Mouse (Mus musculus): Measurements from ENCODE around the gene Fam166b. TPM values are rescaled to one million over a fixed set of nuclear protein-coding genes. Genes with fewer than 3 reads are reported as not detected.

Gene Fam166b
- polyA plus RNA-seq, 1 experiment from 2014 or later: not detected

DNA sequence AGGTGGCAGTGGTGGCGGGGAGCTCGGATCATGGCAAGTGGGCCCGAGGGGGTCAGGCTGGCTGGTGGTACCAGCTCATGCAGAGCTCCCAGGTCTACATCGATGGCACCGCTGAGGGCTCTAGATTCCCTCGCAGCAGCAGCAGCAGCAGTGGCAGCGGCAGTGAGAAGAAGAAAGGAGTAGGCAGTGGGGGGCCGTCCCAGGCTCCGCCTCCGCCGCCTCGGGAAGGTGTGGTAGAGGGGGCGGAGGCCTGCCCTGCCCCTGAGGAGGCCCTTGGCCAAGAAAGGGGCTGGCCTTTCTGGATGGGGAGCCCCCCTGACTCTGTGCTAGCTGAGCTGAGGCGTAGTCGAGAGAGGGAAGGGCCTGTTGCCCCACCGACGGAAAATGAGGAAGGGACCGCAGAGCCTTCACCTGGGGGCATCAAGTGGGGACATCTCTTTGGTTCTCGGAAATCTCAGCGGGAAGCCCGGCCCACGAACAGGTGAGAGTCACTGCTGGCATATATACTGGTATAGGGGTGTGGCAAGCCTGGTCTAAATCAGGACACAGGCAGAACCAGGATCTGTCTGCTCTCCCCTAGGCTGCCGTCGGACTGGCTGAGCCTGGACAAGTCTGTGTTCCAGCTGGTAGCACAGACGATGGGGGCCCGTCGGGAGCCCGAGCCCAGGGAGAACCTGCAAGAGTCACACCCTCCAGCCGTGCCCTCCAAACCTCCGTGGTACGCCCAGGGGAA lies 3.1 kb downstream of the Fam166b start:
- H3K27ac ChIP-seq (ENCODE audit: low read length): no peak overlapping the region
- peak overlapping the region; percentile 28 for H3K4me2 ChIP-seq (ENCODE audit: low read depth, low read length)
- peaks cover 19% of the 10 kb centered on the region for H3K36me3 ChIP-seq (ENCODE audit: control insufficient read depth, insufficient read depth, low read length)
- peak overlapping the region; percentile 14; the same call in 1 of the 2 replicates for H3K9ac ChIP-seq (ENCODE audit: low read length)
- peak overlapping the region; percentile 12; the same call in 1 of the 2 replicates for H3K4me3 ChIP-seq (replicated peaks; ENCODE audit: low read length)
- H3K27me3 ChIP-seq (ENCODE audit: control insufficient read depth, insufficient read depth, low read length): peaks cover 6% of the 10 kb centered on the region; the same call in 1 of the 2 replicates
- peak; percentile 46 for ATAC-seq (ENCODE audit: insufficient read depth, low FRiP score)
- no peaks in the 10 kb centered on the region for H3K9me3 ChIP-seq (replicated peaks; ENCODE audit: control insufficient read depth, low read length)
- 34% methylated on average over 31 of the region's 31 CpGs for WGBS
- H3K4me1 ChIP-seq (ENCODE audit: control insufficient read depth, insufficient read depth, low read length): peaks cover 11% of the 10 kb centered on the region; the same call in 1 of the 2 replicates

DNA sequence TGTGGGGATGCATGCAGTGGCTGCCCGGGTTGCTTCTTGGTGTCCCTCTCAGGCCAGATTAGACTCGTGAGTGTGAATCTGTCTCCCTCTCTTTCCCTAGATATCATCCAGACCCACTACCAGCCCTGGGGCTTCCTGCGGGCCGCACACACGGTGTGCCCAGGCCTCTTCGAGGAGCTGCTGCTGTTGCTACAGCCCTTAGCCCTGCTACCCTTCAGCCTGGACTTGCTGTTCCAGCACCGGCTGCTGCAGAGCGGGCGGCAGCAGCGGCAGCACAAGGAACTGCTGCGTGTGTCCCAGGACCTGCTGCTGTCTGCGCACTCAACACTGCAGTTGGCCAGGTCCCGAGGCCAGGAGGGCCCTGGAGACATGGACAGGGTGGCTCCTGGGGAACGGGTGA lies 3.7 kb downstream of the Fam166b start:
- H3K4me1 ChIP-seq (ENCODE audit: control insufficient read depth, insufficient read depth, low read length): peaks cover 12% of the 10 kb centered on the region
- H3K9ac ChIP-seq (ENCODE audit: low read length): 0 out of 2 replicates have a peak overlapping the region, but pooled peaks have one; percentile 14
- H3K4me3 ChIP-seq (replicated peaks; ENCODE audit: low read length): 0 out of 2 replicates have a peak overlapping the region, but pooled peaks have one; percentile 12
- H3K27me3 ChIP-seq (ENCODE audit: control insufficient read depth, insufficient read depth, low read length): peaks cover 6% of the 10 kb centered on the region; the same call in 1 of the 2 replicates
- no peak for ATAC-seq (ENCODE audit: insufficient read depth, low FRiP score)
- no peaks in the 10 kb centered on the region for H3K9me3 ChIP-seq (replicated peaks; ENCODE audit: control insufficient read depth, low read length)
- no peak overlapping the region for H3K27ac ChIP-seq (ENCODE audit: low read length)
- WGBS: 42% methylated on average over 14 of the region's 14 CpGs
- H3K36me3 ChIP-seq (ENCODE audit: control insufficient read depth, insufficient read depth, low read length): peaks cover 19% of the 10 kb centered on the region
- peak overlapping the region; percentile 28; the same call in 1 of the 2 replicates for H3K4me2 ChIP-seq (ENCODE audit: low read depth, low read length)

DNA sequence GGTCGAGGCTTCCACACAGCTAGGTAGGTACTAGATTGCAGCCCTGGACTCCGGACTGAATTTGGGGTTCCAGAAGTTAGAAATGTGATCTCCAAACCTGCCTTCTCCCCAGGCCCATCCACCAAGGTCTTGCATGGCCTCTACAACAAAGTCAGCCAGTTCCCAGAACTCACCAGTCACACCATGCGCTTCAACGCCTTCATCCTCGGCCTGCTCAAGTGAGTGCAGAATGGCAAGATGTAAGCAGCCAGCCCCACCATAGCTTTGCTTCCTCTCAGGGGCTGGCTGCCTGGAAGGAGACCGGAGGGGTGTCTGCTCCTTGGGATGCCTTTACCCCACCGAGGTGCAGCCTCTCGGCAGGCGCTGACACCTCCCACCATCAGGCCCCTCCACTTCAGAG lies 4.9 kb downstream of the Fam166b start:
- no peaks in the 10 kb centered on the region for H3K9me3 ChIP-seq (replicated peaks; ENCODE audit: control insufficient read depth, low read length)
- 84% methylated on average over 9 of the region's 9 CpGs for WGBS
- no peak overlapping the region for H3K9ac ChIP-seq (ENCODE audit: low read length)
- peaks cover 17% of the 10 kb centered on the region for H3K4me1 ChIP-seq (ENCODE audit: control insufficient read depth, insufficient read depth, low read length)
- ATAC-seq (ENCODE audit: insufficient read depth, low FRiP score): no peak
- peaks cover 6% of the 10 kb centered on the region; the same call in 1 of the 2 replicates for H3K27me3 ChIP-seq (ENCODE audit: control insufficient read depth, insufficient read depth, low read length)
- H3K4me3 ChIP-seq (replicated peaks; ENCODE audit: low read length): no peak overlapping the region
- peaks cover 19% of the 10 kb centered on the region for H3K36me3 ChIP-seq (ENCODE audit: control insufficient read depth, insufficient read depth, low read length)
- H3K27ac ChIP-seq (ENCODE audit: low read length): no peak overlapping the region
- no peak overlapping the region for H3K4me2 ChIP-seq (ENCODE audit: low read depth, low read length)

DNA sequence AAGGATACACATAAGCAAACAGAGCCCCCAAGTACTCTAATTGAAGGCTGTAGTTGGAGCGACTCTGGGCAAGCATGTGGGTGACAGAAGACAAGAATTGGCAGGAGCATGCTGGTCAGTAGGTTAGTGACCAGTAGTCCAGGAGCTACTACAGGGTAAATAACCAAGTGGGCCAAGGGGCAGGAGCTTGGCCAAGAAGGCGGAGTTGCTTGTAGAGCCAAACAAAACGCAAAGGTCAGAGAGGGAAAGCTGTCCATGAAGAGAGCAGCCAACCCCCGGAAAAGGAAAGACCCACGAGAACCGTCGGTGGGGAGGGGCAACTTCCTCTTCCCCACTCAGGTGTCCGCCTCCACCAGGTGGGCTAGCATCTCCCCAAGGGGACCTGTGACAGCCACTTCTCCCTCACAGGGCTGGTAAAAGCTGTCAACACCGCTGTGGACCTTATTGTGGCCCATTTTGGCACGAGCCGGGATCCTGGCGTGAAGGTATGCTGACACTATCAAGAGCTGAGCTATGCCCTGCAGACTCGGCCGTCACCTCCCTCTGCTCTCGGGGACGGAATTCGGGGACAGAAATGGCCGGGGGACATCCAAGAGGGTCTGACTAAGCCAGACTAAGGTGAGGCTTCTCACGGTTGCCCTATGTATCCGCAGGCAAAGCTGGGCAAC lies 5.5 kb downstream of the Fam166b start:
- no peak for ATAC-seq (ENCODE audit: insufficient read depth, low FRiP score)

DNA sequence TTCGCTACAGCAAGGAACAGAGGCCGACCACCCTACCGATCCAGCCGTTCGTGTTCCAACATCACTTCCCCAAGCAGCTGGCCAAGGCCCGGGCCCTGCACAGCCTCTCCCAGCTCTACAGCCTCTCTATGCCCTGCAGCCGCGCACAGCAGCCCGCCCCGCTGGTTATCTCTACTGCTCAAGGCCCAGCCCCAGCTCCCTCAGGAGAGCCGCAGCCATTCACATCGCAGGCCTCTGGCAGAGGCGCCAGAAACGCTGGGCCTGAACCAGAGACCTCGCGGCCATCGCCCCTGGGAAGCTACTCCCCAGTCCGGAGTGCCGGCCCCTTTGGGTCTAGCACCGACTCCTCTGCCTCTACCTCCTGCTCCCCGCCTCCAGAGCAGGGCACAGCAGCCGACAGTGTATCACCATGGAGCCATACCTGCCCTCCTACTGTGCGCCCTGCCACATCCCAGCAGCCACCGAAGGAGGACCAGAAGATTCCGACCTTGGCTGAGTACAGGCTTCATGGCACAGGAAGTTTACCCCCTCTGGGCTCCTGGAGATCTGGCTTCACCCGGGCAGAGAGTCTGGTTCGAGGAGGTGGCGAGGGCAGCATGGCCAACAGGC lies 7.2 kb downstream of the Fam166b start:
- Histone ChIP-seq H3K9ac (ENCODE audit: low read length) (no peak overlapping the region), H3K4me2 (ENCODE audit: low read depth, low read length) (no peak overlapping the region), H3K36me3 (ENCODE audit: control insufficient read depth, insufficient read depth, low read length) (peaks cover 18% of the 10 kb centered on the region), H3K27ac (ENCODE audit: low read length) (no peak overlapping the region), H3K4me3 (replicated peaks; ENCODE audit: low read length) (no peak overlapping the region), H3K4me1 (ENCODE audit: control insufficient read depth, insufficient read depth, low read length) (peaks cover 14% of the 10 kb centered on the region; the same call in 1 of the 2 replicates), H3K9me3 (replicated peaks; ENCODE audit: control insufficient read depth, low read length) (no peaks in the 10 kb centered on the region), H3K27me3 (ENCODE audit: control insufficient read depth, insufficient read depth, low read length) (peaks cover 3% of the 10 kb centered on the region; the same call in 1 of the 2 replicates)
- no peak for ATAC-seq (ENCODE audit: insufficient read depth, low FRiP score)
- WGBS: 77% methylated on average over 28 of the region's 28 CpGs

More for the DNA sequence above, 5.5 kb downstream of the Fam166b start:
- Histone ChIP-seq H3K4me2 (ENCODE audit: low read depth, low read length) (no peak overlapping the region), H3K36me3 (ENCODE audit: control insufficient read depth, insufficient read depth, low read length) (peaks cover 19% of the 10 kb centered on the region), H3K4me1 (ENCODE audit: control insufficient read depth, insufficient read depth, low read length) (peaks cover 10% of the 10 kb centered on the region; the same call in 1 of the 2 replicates), H3K27me3 (ENCODE audit: control insufficient read depth, insufficient read depth, low read length) (peaks cover 6% of the 10 kb centered on the region; the same call in 1 of the 2 replicates), H3K27ac (ENCODE audit: low read length) (no peak overlapping the region), H3K9ac (ENCODE audit: low read length) (no peak overlapping the region), H3K9me3 (replicated peaks; ENCODE audit: control insufficient read depth, low read length) (no peaks in the 10 kb centered on the region), H3K4me3 (replicated peaks; ENCODE audit: low read length) (no peak overlapping the region)
- 85% methylated on average over 20 of the region's 20 CpGs for WGBS

DNA sequence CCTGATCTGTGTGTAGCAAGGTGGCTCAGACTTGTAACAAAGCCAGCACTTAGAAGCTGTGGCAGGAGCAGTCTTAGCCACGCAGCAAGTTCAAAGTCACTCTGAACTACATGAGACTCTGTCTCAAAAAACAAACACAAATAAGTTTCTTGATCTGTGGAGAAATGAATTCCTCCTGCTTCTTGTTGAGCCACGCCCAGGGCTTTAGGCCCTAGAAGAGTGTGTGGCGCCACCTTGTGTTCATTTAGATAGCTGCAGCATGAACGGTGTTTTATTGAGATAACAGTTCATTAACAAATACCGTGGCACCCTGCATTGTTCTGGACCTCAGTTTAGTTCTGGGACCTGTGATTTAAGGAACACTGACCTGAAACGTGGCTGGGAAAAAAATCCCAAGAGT lies 8.6 kb downstream of the Fam166b start:
- Histone ChIP-seq H3K4me3 (replicated peaks; ENCODE audit: low read length) (no peak overlapping the region), H3K27me3 (ENCODE audit: control insufficient read depth, insufficient read depth, low read length) (no peaks in the 10 kb centered on the region), H3K9ac (ENCODE audit: low read length) (no peak overlapping the region), H3K9me3 (replicated peaks; ENCODE audit: control insufficient read depth, low read length) (no peaks in the 10 kb centered on the region), H3K4me1 (ENCODE audit: control insufficient read depth, insufficient read depth, low read length) (peaks cover 10% of the 10 kb centered on the region; the same call in 1 of the 2 replicates), H3K27ac (ENCODE audit: low read length) (peak overlapping the region; percentile 34; the same call in 1 of the 2 replicates), H3K36me3 (ENCODE audit: control insufficient read depth, insufficient read depth, low read length) (peaks cover 21% of the 10 kb centered on the region; the same call in 1 of the 2 replicates), H3K4me2 (ENCODE audit: low read depth, low read length) (no peak overlapping the region)
- ATAC-seq (ENCODE audit: insufficient read depth, low FRiP score): peak; percentile 19; the same call in 1 of the 2 replicates
- 3% methylated on average over 6 of the region's 6 CpGs for WGBS

DNA sequence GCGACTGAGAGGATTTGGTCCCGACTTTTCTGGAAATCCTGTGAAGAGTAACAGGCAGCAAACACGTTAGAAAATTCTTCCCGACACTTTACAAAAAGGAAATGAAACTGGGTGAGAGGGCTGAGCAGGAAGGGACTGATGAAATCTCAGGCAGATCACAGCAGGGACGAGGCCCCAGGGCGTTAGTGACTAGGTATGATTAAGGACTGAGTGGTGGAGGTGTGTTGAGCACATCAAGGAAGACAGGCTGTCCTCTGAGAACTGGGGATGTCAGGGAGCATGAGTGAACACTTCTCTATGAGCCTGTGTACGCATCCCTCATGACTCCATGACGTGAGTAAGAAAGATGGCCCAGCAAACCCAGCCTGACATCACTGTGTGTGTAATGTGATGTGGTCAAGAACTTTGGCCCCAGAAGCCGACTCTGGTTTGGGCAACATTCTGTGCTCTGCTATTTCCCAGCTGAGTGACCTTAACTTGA lies 9.1 kb downstream of the Fam166b start:
- no peak overlapping the region for H3K9ac ChIP-seq (ENCODE audit: low read length)
- H3K36me3 ChIP-seq (ENCODE audit: control insufficient read depth, insufficient read depth, low read length): peaks cover 21% of the 10 kb centered on the region; the same call in 1 of the 2 replicates
- no peak overlapping the region for H3K4me3 ChIP-seq (replicated peaks; ENCODE audit: low read length)
- H3K27me3 ChIP-seq (ENCODE audit: control insufficient read depth, insufficient read depth, low read length): no peaks in the 10 kb centered on the region
- no peak for ATAC-seq (ENCODE audit: insufficient read depth, low FRiP score)
- H3K4me2 ChIP-seq (ENCODE audit: low read depth, low read length): no peak overlapping the region
- H3K27ac ChIP-seq (ENCODE audit: low read length): peak overlapping the region; percentile 34
- WGBS: 64% methylated on average over 9 of the region's 9 CpGs
- H3K4me1 ChIP-seq (ENCODE audit: control insufficient read depth, insufficient read depth, low read length): peaks cover 10% of the 10 kb centered on the region; the same call in 1 of the 2 replicates
- no peaks in the 10 kb centered on the region for H3K9me3 ChIP-seq (replicated peaks; ENCODE audit: control insufficient read depth, low read length)

DNA sequence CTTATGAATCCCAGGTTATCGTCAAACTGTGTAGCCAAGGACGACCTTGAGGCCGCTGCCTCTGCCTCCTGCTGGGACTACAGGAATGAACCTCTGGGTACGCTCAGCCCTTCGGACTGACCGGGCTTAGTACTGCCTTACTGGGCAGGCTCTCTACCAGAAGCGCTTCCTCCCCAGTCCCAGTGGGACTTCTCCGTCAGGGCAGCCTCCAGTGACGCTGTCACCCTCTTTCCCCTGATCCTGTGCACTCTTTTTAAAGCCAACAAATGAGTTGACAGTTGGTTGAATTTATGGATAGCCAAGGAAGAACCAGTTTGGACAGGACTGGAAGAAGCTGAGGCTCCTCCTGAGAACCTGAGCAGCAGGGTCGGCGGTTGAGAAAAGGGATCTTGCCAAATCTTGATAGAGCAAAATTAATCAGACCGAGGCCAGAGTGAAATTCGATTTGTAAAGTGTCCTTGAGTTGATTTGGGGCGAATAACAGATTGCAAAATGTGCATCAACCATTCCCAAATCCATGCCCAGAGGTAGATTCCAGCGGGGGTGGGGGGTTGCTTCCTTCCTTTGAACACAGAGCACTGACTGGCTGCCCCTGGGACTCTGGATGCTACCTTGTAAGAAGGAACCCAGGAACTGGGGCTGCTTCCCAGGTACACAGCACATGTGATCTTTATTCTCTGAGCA lies 9.8 kb downstream of the Fam166b start:
- 66% methylated on average over 15 of the region's 15 CpGs for WGBS
- H3K4me2 ChIP-seq (ENCODE audit: low read depth, low read length): no peak overlapping the region
- H3K9ac ChIP-seq (ENCODE audit: low read length): no peak overlapping the region
- H3K36me3 ChIP-seq (ENCODE audit: control insufficient read depth, insufficient read depth, low read length): peaks cover 17% of the 10 kb centered on the region; the same call in 1 of the 2 replicates
- no peaks in the 10 kb centered on the region for H3K27me3 ChIP-seq (ENCODE audit: control insufficient read depth, insufficient read depth, low read length)
- peak overlapping the region; percentile 34 for H3K27ac ChIP-seq (ENCODE audit: low read length)
- no peak for ATAC-seq (ENCODE audit: insufficient read depth, low FRiP score)
- no peak overlapping the region for H3K4me3 ChIP-seq (replicated peaks; ENCODE audit: low read length)
- peaks cover 10% of the 10 kb centered on the region; the same call in 1 of the 2 replicates for H3K4me1 ChIP-seq (ENCODE audit: control insufficient read depth, insufficient read depth, low read length)
- H3K9me3 ChIP-seq (replicated peaks; ENCODE audit: control insufficient read depth, low read length): no peaks in the 10 kb centered on the region
